Mouse (Mus musculus): ENCODE data around the gene Spint1.

The Spint1 gene

GRCm38 (mm10) chr2:119237210-119237870 lies at the start of gene Spint1:
Spint1 (plus strand) TSS chr2:119237362.
- DNase-seq (ENCODE audit: low read depth, low spot score): no peak

DNA sequence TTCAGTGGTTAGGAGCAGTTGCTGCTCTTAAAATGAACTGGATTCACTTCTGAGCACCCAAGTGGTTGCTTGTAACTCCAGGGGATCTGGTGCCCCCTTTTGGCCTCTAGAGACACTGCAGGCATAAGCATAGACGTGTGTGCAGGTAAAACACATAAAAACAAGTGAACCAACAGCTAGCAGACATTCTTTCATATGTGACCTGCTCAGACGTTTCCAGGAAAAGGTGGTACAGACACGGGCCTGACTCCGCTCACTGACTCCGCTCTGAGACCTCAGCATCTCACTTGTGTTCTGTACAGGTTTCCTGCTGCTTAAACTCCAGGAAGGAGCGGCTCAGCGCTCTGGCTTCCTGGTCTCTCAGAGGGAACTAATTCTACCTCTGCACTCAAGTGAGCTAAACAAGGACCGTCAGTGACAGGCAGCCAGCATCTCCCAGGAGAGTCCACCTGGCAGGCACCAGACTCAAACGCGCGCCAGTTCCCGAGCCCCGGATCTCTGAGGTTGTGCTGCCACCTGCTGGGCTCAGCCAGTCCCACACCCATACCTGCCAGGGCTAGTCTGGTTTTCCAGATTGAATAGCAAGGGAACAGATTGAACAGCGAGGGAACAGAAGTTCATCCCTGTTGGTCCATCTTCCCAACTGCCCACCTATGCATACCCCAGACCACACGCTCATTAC lies 48.0 kb upstream of the Spint1 start:
- DNase-seq (ENCODE audit: low read depth, low spot score): peak; percentile 52

GRCm38 (mm10) chr2:119190969-119191368 lies 46.2 kb upstream of the Spint1 start:
- DNase-seq (ENCODE audit: low read depth, low spot score): no peak

GRCm38 (mm10) chr2:119194140-119194539 lies 43.0 kb upstream of the Spint1 start:
- no peak for DNase-seq (ENCODE audit: low read depth, low spot score)

GRCm38 (mm10) chr2:119196316-119197108 lies 40.6 kb upstream of the Spint1 start:
- no peak for DNase-seq (ENCODE audit: low read depth, low spot score)

- no peak for DNase-seq (ENCODE audit: low read depth, low spot score)
Observed at GRCm38 (mm10) chr2:119197493-119197892, 39.7 kb upstream of the Spint1 start.

DNA sequence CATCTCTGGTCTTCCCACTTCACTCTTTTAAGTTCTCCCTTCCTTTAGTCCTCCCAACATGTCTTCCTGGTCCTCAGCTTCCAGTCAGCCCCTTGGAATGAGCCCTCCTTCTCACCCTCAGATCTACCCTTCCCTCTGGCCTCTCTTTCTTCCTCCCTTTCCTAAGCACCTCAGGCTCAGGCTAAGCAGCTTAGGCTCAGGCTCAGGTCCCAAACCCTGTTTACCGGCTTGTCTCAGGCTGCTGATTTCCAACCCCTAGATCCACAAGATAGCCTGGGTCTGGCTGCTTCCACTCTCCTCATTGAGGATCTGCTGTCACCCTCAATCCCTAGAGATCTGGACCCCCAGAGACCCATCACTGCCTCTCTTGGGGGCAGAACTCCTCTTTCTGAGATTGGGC lies 39.1 kb upstream of the Spint1 start:
- no peak for DNase-seq (ENCODE audit: low read depth, low spot score)

- DNase-seq (ENCODE audit: low read depth, low spot score): peak; percentile 6
Observed at GRCm38 (mm10) chr2:119198934-119199333, 38.2 kb upstream of the Spint1 start.

DNA sequence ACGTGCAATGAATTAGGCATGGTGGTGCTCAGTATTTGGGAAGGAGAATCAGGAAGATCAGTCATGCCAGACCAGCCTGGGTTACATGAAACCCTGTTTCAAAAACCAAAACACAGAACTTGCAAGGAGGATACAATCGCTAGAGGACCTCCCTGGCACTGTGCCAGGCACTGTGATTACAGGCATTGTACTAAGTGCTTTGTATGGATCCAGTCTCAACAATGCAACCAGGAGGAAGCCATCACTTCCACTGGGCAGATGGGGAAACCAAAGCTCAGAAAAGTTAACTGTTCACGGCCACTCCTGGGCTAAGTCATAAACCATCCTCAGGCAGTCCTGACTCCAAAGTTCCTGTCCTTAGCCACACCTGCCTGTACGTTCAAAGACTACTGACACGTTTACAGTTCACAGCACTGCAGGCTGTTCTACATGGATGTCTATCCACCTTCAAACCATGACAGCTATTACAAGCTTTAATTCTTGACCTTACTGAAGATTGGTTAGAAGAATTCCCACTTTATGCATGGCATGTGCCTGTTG lies 34.2 kb upstream of the Spint1 start:
- no peak for DNase-seq (ENCODE audit: low read depth, low spot score)

GRCm38 (mm10) chr2:119203871-119204460 lies 33.2 kb upstream of the Spint1 start:
- DNase-seq (ENCODE audit: low read depth, low spot score): no peak

- DNase-seq (ENCODE audit: low read depth, low spot score): no peak
Observed at GRCm38 (mm10) chr2:119207961-119208343, 29.2 kb upstream of the Spint1 start.

DNA sequence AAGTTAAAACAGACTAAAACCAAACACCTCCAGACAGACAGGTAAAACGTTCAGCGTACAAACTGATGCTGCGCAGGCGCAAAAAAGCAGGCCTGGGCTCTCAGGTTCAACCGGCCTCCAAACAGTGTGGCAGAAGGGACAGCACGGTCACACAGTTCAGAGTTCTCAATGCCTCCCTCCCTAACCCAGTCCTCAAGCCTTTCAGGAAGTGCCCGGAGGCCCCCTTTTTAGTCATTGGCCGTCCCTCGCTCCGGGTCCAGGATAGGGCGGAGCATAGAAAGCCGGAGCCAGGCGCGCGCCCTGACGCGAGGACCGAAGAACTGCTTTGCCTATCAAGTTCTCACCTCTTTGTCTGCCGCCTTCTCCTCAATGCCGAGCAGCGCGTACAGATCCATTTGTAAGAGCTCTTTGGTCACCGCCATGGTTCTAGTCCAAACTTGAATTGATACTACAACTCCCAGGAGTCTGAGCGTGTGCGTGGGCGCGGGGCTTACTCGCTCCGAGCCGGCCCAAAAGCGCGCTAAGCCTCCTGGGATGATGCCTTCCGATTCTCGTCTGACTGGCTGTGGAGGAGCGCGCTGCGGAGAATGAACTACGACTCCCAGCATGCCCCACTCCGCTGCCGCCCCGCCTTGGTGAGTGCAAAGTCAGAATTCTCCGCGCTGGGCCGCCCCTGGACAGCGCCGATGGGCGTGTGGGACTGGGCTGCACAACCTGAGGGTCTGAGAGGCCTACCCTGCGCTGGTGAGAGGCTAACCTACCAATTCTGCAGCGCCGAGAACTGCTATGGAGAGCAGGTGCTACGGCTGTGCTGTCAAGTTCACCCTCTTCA lies 28.6 kb upstream of the Spint1 start, which contains the start of the genes Zfyve19 and Dnajc17:
Gene Zfyve19, plus strand, starts transcription at position 274 of the 832 bp plus-strand sequence.
Gene Dnajc17, minus strand, starts transcription at position 452 of the 832 bp plus-strand sequence.
- DNase-seq (ENCODE audit: low read depth, low spot score): peak; percentile 97

- DNase-seq (ENCODE audit: low read depth, low spot score): no peak
Observed at GRCm38 (mm10) chr2:119209176-119209507, 28.0 kb upstream of the Spint1 start.

DNA sequence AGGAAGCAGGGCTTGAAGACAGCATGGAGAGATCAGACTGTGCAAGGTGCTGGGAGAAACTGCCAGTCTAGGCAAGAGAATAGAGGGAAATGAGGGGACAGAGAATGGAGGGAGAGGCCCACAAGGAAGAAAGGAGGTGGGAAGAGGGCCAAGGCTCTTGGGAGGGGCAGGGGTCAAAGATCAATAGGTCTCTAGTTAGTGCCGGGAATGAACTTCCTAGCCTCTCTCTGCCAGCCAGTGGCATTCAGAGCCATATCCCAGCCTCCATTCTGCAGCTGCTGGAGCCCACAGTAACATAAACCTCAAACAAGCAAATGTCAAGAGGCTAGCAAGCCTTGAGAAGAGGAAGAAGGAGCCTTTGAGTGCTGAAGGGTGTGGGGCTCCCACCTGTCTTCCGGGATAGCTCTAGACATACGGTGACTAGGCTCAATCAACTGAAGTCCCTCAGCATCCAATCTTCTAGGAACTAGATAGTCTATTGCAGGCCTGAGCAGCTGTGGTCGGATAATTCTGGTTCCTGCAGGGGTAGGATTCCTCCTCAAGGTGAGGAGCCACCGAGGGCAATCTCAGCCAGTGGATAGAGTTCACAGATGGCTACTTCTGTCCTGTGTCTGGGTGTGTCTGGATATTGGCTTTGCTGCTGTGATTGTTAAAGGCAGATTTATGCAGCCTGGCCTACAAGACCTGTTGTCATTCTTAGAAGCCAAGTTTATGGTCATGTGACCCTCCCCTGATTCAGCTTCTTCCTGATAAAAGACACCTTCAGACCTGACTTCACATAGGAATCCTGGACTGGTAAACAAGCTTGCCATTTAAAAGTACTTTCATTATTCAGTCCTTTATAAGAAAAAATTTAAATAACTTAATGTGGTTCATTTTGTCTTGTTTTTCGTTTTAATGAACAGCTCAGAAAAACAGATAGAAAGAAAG lies 7.1 kb upstream of the Spint1 start, which contains the start of gene Ppp1r14d:
Gene Ppp1r14d, minus strand, starts transcription at position 132 of the 930 bp plus-strand sequence.
- DNase-seq (ENCODE audit: low read depth, low spot score): no peak

- no peak for DNase-seq (ENCODE audit: low read depth, low spot score)
Observed at GRCm38 (mm10) chr2:119236682-119237209, 416 bp upstream of the Spint1 start.

- no peak for DNase-seq (ENCODE audit: low read depth, low spot score)
Observed at GRCm38 (mm10) chr2:119237871-119238220, 684 bp downstream of the Spint1 start.

DNA sequence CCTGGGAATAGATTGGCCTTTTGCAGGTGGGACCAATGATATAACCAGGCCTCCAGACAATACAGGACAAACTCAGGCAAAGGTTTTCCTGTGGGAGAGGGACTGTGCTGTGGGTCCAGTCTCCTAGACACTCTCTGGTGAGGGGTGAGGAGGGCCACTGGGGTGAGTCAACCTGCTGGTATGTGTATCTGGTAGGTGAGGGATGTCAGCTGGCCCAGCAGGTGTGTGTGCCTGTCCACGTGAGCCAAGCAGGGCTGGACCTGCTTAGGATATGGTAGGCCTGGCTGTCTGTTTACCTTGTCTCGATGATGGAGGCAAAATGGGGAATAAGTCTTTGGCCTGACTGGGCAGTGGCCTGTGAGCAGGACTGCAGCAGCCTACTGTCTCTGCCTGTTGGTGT lies 1.5 kb downstream of the Spint1 start:
- no peak for DNase-seq (ENCODE audit: low read depth, low spot score)

DNA sequence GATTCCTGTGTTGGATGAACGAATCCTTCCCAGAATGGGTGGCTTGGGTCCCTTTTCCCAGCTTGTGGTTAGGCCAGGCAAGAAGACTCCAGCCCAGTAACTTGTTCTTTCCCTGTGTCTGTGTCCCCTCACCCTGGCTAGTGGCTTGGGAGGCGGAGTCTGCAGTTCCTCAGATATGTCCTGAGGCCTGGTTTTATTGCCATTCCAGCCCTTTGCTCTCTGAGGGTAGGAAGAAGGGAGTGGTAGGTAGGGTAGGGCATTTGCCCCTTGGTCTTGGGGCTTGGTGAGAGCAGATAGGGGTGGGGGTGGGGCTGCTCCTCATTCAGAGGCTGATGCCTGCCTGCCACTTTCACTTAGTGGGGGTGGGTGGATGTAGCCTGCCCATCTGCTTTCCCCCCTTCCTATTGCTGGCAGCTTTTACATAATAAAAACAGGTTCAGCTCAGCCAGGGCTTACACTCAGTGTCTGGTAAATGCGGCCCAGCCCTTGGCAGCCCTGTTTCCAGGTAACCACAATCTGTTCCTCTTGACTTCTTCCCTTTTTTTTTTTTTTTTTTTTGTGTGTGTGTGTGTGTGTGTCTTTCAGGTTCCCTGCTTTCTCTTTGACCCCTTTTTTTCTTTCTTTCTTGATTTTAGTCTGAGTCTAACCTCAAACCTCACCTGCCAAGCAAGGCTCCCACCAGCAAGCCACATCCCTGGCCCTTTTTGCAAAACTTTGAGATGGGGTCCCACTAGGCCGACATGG lies 3.1 kb downstream of the Spint1 start:
- DNase-seq (ENCODE audit: low read depth, low spot score): no peak

DNA sequence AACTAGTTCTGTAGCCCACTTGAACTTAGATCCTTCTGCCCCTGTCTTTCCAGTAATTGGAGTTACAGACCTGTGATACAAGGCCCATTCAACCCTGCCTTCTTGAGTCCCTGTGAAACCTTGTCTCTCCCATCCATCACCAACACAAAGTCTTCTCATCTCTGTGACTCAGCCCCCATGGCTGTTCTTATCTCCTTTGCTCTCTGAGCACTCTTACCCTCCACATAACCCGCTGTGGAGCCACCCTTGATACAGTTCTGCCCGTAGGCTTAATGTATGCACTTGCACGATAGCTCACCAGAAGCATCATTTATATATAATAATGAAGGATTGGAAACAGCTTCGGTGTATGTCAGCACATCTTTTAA lies 3.6 kb downstream of the Spint1 start:
- no peak for DNase-seq (ENCODE audit: low read depth, low spot score)
